Mouse (Mus musculus) CH12.LX (cell line): Measurements from ENCODE around the gene Cmtm7. TPM values are rescaled to one million over a fixed set of nuclear protein-coding genes. Genes with fewer than 3 reads are reported as not detected.

ENCODE experiments used
- DNase-seq: peaks from one replicate; pipeline ENCODE4 v3.0.0-alpha.2; 2013; ENCODE audit errors: extremely low read depth
- H3K27ac ChIP-seq: 2 replicates; pipeline ENCODE4 v1.5.1; 2012; ENCODE audit warnings: low read depth, mild to moderate bottlenecking, control low read depth, moderate library complexity; ENCODE audit not compliant: insufficient read depth
- H3K27me3 ChIP-seq: replicated peaks from 2 replicates; pipeline ENCODE3; 2012; ENCODE audit warnings: inconsistent platforms
- H3K36me3 ChIP-seq, 2 experiments: replicated peaks in 1 of 2; 2 replicates each; pipeline versions ENCODE3 to v1.6.1; 2012; ENCODE audit warnings: inconsistent platforms in 1 of 2, low read length in 1 of 2, mild to moderate bottlenecking in 1 of 2, mixed read lengths in 1 of 2, moderate library complexity in 1 of 2; ENCODE audit not compliant: control insufficient read depth in 1 of 2, insufficient read depth in 1 of 2
- H3K4me1 ChIP-seq, 2 experiments: 2 replicates each; pipeline ENCODE4 v1.6.1; 2012; ENCODE audit warnings: inconsistent platforms in 1 of 2, moderate library complexity in 1 of 2; ENCODE audit not compliant: insufficient read depth in 2 of 2, control insufficient read depth in 1 of 2
- H3K4me2 ChIP-seq: 2 replicates; pipeline ENCODE4 v1.6.1; 2012; ENCODE audit warnings: low read depth, mild to moderate bottlenecking, control low read depth; ENCODE audit not compliant: poor library complexity, insufficient read depth, severe bottlenecking
- H3K4me3 ChIP-seq, 3 experiments: fragments of 150-350 bp in 1 of 3; sonication (generic) in 1 of 3; replicated peaks in 1 of 3; 2 replicates each; pipeline versions ENCODE3 to v1.5.1; 2011 to 2012; ENCODE audit warnings: low read depth in 2 of 3, low read length in 2 of 3, mild to moderate bottlenecking in 2 of 3, moderate library complexity in 2 of 3, control low read depth in 1 of 3, improper control_type of control experiment in 1 of 3, inconsistent platforms in 1 of 3, mixed read lengths in 1 of 3; ENCODE audit not compliant: poor library complexity in 1 of 3
- H3K79me2 ChIP-seq: replicated peaks from 2 replicates; pipeline ENCODE4 v1.6.1; 2012; ENCODE audit warnings: mild to moderate bottlenecking, moderate library complexity; ENCODE audit not compliant: control insufficient read depth, poor library complexity, insufficient read depth, severe bottlenecking; ENCODE audit errors: extremely low read depth
- H3K9ac ChIP-seq: 2 replicates; pipeline ENCODE4 v1.6.1; 2012; ENCODE audit warnings: low read depth, mild to moderate bottlenecking, control low read depth, moderate library complexity; ENCODE audit not compliant: insufficient read depth
- H3K9me3 ChIP-seq: replicated peaks from 2 replicates; pipeline ENCODE3; 2012; ENCODE audit warnings: low read length, inconsistent platforms, mixed read lengths
- CHD1 ChIP-seq: IDR thresholded peaks from 2 replicates; pipeline ENCODE4 v1.6.1; 2012; ENCODE audit warnings: low read depth, low read length, improper control_type of control experiment, inconsistent platforms
- CTCF ChIP-seq, 2 experiments: IDR thresholded peaks in 1 of 2; conservative IDR thresholded peaks in 1 of 2; 2 replicates each; pipeline ENCODE4 v1.5.1; 2011 to 2012; ENCODE audit warnings: low read depth in 2 of 2, low read length in 2 of 2, improper control_type of control experiment in 1 of 2, inconsistent platforms in 1 of 2, mild to moderate bottlenecking in 1 of 2, moderate library complexity in 1 of 2
- ETS1 ChIP-seq: conservative IDR thresholded peaks from 2 replicates; pipeline ENCODE4 v1.6.1; 2012; ENCODE audit warnings: low read depth, mild to moderate bottlenecking, inconsistent platforms, low read length, improper control_type of control experiment, moderate library complexity
- GABPA ChIP-seq: IDR thresholded peaks from 2 replicates; pipeline ENCODE4 v1.6.1; 2012; ENCODE audit warnings: low read depth, low read length, improper control_type of control experiment, inconsistent platforms; ENCODE audit not compliant: insufficient replicate concordance
- HCFC1 ChIP-seq: IDR thresholded peaks from 2 replicates; pipeline ENCODE4 v1.6.1; 2012; ENCODE audit warnings: low read depth, mild to moderate bottlenecking, inconsistent platforms, low read length, improper control_type of control experiment
- IRF4 ChIP-seq: IDR thresholded peaks from 2 replicates; pipeline ENCODE4 v1.6.1; 2014; ENCODE audit warnings: low read depth, mild to moderate bottlenecking, inconsistent platforms, low read length, improper control_type of control experiment
- JUN ChIP-seq: IDR thresholded peaks from 2 replicates; pipeline ENCODE4 v1.6.1; 2011; ENCODE audit warnings: low read depth, mild to moderate bottlenecking, low read length, improper control_type of control experiment, moderate library complexity; ENCODE audit not compliant: insufficient read depth
- KAT2A ChIP-seq: IDR thresholded peaks from 2 replicates; pipeline ENCODE4 v1.6.1; 2012; ENCODE audit warnings: low read length, improper control_type of control experiment, inconsistent platforms; ENCODE audit not compliant: insufficient replicate concordance
- MAX ChIP-seq: IDR thresholded peaks from 2 replicates; pipeline ENCODE4 v1.6.1; 2011; ENCODE audit warnings: low read length, improper control_type of control experiment
- MAZ ChIP-seq: IDR thresholded peaks from 2 replicates; pipeline ENCODE4 v1.6.1; 2012; ENCODE audit warnings: low read depth, mild to moderate bottlenecking, inconsistent platforms, low read length, improper control_type of control experiment, moderate library complexity
- MEF2A ChIP-seq: IDR thresholded peaks from 2 replicates; pipeline ENCODE4 v1.6.1; 2014; ENCODE audit warnings: low read depth, mild to moderate bottlenecking, inconsistent platforms, low read length, improper control_type of control experiment, borderline replicate concordance
- MXI1 ChIP-seq: IDR thresholded peaks from 2 replicates; pipeline ENCODE4 v1.6.1; 2011; ENCODE audit warnings: mild to moderate bottlenecking, low read depth, low read length, improper control_type of control experiment
- MYC ChIP-seq: IDR thresholded peaks from 2 replicates; pipeline ENCODE4 v1.6.1; 2011; ENCODE audit warnings: low read depth, mild to moderate bottlenecking, improper control_type of control experiment, low read length
- NRF1 ChIP-seq: IDR thresholded peaks from 2 replicates; pipeline ENCODE4 v1.6.1; 2014; ENCODE audit warnings: low read depth, mild to moderate bottlenecking, inconsistent platforms, low read length, improper control_type of control experiment, moderate library complexity
- POLR2A ChIP-seq: IDR thresholded peaks from 2 replicates; pipeline ENCODE4 v1.6.1; 2011; ENCODE audit warnings: low read depth, mild to moderate bottlenecking, improper control_type of control experiment, low read length
- POLR2AphosphoS2 ChIP-seq: IDR thresholded peaks from 2 replicates; pipeline ENCODE4 v1.6.1; 2011; ENCODE audit warnings: low read depth, low read length, improper control_type of control experiment
- RAD21 ChIP-seq: IDR thresholded peaks from 2 replicates; pipeline ENCODE4 v1.6.1; 2011; ENCODE audit warnings: low read depth, mild to moderate bottlenecking, low read length, improper control_type of control experiment, moderate library complexity
- RCOR1 ChIP-seq: conservative IDR thresholded peaks from 2 replicates; pipeline ENCODE4 v1.6.1; 2012; ENCODE audit warnings: low read depth, mild to moderate bottlenecking, inconsistent platforms, low read length, improper control_type of control experiment
- SIN3A ChIP-seq: IDR thresholded peaks from 2 replicates; pipeline ENCODE4 v1.6.1; 2012; ENCODE audit warnings: low read length, improper control_type of control experiment, inconsistent platforms
- SMC3 ChIP-seq: IDR thresholded peaks from 2 replicates; pipeline ENCODE4 v1.6.1; 2011; ENCODE audit warnings: low read depth, low read length, improper control_type of control experiment
- TBP ChIP-seq: conservative IDR thresholded peaks from 2 replicates; pipeline ENCODE4 v1.6.1; 2011; ENCODE audit warnings: low read depth, low read length, improper control_type of control experiment
- TCF12 ChIP-seq: IDR thresholded peaks from 2 replicates; pipeline ENCODE4 v1.6.1; 2014; ENCODE audit warnings: low read depth, mild to moderate bottlenecking, inconsistent platforms, low read length, improper control_type of control experiment
- UBTF ChIP-seq: IDR thresholded peaks from 2 replicates; pipeline ENCODE4 v1.6.1; 2012; ENCODE audit warnings: low read depth, mild to moderate bottlenecking, inconsistent platforms, low read length, improper control_type of control experiment, moderate library complexity
- ZC3H11A ChIP-seq: IDR thresholded peaks from 2 replicates; pipeline ENCODE4 v1.6.1; 2012; ENCODE audit warnings: low read depth, mild to moderate bottlenecking, inconsistent platforms, low read length, improper control_type of control experiment
- ZKSCAN1 ChIP-seq: IDR thresholded peaks from 2 replicates; pipeline ENCODE4 v1.6.1; 2012; ENCODE audit warnings: low read depth, inconsistent platforms, low read length, improper control_type of control experiment, borderline replicate concordance
- ZNF384 ChIP-seq: IDR thresholded peaks from 2 replicates; pipeline ENCODE4 v1.6.1; 2012; ENCODE audit warnings: low read depth, low read length, improper control_type of control experiment, inconsistent platforms
- dilution Hi-C: fragments of 300-500 bp; cut with MboI; formaldehyde crosslinking; loops from 2 replicates; pipeline ENCODE4 v1.14.3; 2020; ENCODE audit warnings: low sequenced_read_pairs; ENCODE audit not compliant: extremely low pct_unique_long_range_greater_than_20kb, extremely low pct_ligation_motif_present
- in situ Hi-C: fragments of 300-500 bp; cut with MboI; formaldehyde crosslinking; loops from 3 replicates; pipeline ENCODE4 v1.14.3; 2019; ENCODE audit warnings: low sequenced_read_pairs, low pct_ligation_motif_present, low pct_unique_long_range_greater_than_20kb, mixed read lengths
- polyA plus RNA-seq: library from polyadenylated mRNA; unstranded; fragments of >175 nt; gene quantifications from 2 replicates; pipeline ENCODE4 v1.2.1, GENCODE M21; 2012; ENCODE audit warnings: low read depth; ENCODE audit not compliant: insufficient read length
- total RNA-seq, 2 experiments: library from RNA; depleted of rRNA; stranded (reverse); fragments of 300-350 nt in 1 of 2; fragments of >200 nt in 1 of 2; gene quantifications; 2 replicates each; pipeline ENCODE4 v1.2.3; 2012 to 2014

The Cmtm7 gene
- total and polyA plus RNA-seq, 3 experiments: 45.5 to 80.8 (median 46.0) TPM

DNA sequence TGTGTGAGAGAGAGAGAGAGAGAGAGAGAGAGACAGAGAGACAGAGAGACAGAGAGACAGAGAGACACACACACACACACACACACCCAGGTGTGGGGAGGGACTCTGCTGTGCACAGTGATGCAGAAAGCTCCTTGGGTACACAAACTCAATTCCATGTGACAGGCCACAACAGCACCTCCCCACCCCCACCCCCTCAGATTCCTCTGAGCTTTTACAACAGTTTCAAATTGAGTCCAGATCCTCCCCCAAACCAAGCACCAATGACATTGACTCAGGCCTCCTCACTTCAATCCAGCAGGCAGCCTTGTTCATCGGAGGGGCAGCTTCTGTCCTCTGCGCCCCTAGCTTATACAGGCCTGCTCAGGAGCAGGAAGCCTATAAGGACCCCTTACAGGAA, 14.1 kb downstream of the Cmtm7 start:
- Histone ChIP-seq H3K4me1 (peaks cover 10 to 26% of the 10 kb centered on the region in 2 experiments), H3K79me2 (no peaks in the 10 kb centered on the region), H3K27me3 (no peaks in the 10 kb centered on the region), H3K4me3 (no peak overlapping the region), H3K36me3 (peaks cover 22 to 69% of the 10 kb centered on the region in 2 experiments), H3K27ac (no peak overlapping the region), H3K4me2 (no peak overlapping the region), H3K9me3 (peaks cover 8% of the 10 kb centered on the region), H3K9ac (no peak overlapping the region)
- no peak for DNase-seq
- TF ChIP-seq MAZ: no peak
- TF ChIP-seq MEF2A: no peak
- TF ChIP-seq TCF12: no peak
- no peak for TF ChIP-seq SIN3A
- TF ChIP-seq SMC3: no peak
- no peak for TF ChIP-seq UBTF
- no peak for TF ChIP-seq JUN
- TF ChIP-seq ETS1: no peak
- no peak for TF ChIP-seq ZKSCAN1
- no peak for TF ChIP-seq POLR2AphosphoS2
- TF ChIP-seq ZC3H11A: no peak
- TF ChIP-seq MAX: no peak
- no peak for TF ChIP-seq GABPA
- TF ChIP-seq KAT2A: no peak
- TF ChIP-seq POLR2A: no peak
- TF ChIP-seq MXI1: no peak
- TF ChIP-seq NRF1: no peak
- TF ChIP-seq IRF4: no peak
- no peak for TF ChIP-seq CHD1
- in situ Hi-C loops: no loop called here
- dilution Hi-C loops: no loop called here

DNA sequence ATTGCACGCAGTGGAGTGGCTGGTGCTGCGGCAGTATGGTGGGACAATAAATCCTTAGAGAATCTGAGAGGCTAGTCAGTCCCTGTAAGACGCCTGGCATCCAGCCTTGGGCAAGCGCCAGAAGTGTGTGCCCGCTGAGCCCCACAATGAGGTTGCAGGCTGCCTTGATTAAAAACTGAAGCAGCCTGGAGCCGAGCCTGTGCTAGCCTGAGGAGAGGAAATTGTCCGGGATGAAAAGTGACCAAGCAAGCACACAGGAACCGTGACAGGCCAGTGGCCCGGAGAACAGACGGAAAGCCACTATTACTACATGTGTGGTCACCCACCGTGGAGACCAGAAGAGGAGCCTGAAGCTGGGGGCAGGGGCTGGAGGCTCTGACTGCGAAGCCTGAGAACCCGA, 14.6 kb downstream of the Cmtm7 start:
- Histone ChIP-seq H3K79me2 (no peaks in the 10 kb centered on the region), H3K36me3 (peaks cover 19 to 67% of the 10 kb centered on the region in 2 experiments), H3K27me3 (no peaks in the 10 kb centered on the region), H3K4me2 (no peak overlapping the region), H3K27ac (no peak overlapping the region), H3K4me1 (peaks cover 11 to 30% of the 10 kb centered on the region in 2 experiments), H3K4me3 (no peak overlapping the region), H3K9me3 (peaks cover 3% of the 10 kb centered on the region), H3K9ac (no peak overlapping the region)
- in situ Hi-C loops (no loop called here), dilution Hi-C loops (no loop called here)
- TF ChIP-seq ZNF384: no peak
- TF ChIP-seq MEF2A: no peak
- no peak for TF ChIP-seq NRF1
- TF ChIP-seq SIN3A: no peak
- no peak for TF ChIP-seq MXI1
- TF ChIP-seq TBP: no peak
- no peak for TF ChIP-seq RCOR1
- no peak for TF ChIP-seq MYC
- TF ChIP-seq CTCF (conservative IDR thresholded peaks at IDR 0.05 in 1 of 2, IDR thresholded peaks at IDR 0.05 in 1 of 2; ENCODE audit: low read depth in 2 of 2, low read length in 2 of 2): no peak
- TF ChIP-seq HCFC1: no peak
- no peak for TF ChIP-seq SMC3
- TF ChIP-seq ETS1: no peak
- no peak for TF ChIP-seq MAZ
- TF ChIP-seq RAD21: no peak
- no peak for TF ChIP-seq ZKSCAN1
- no peak for DNase-seq
